Mouse (Mus musculus) NIH3T3 (cell line): ENCODE results near the gene Slc12a8.

Experiments used
- DNase-seq: peaks from one replicate; pipeline ENCODE4 v3.0.0-alpha.2; 2012; ENCODE audit warnings: low read depth

Slc12a8 gene

GRCm38 (mm10) chr16:33583881-33584454 is 66.8 kb downstream of the Slc12a8 start:
- DNase-seq = no peak

- peak; percentile 49 for DNase-seq
Observed at GRCm38 (mm10) chr16:33584455-33585082, 67.4 kb downstream of the Slc12a8 start.

- DNase-seq = no peak
Observed at GRCm38 (mm10) chr16:33585083-33585460, 67.9 kb downstream of the Slc12a8 start.

- peak; percentile 55 for DNase-seq
Observed at GRCm38 (mm10) chr16:33587283-33588127, 70.4 kb downstream of the Slc12a8 start.

- DNase-seq = no peak
Observed at GRCm38 (mm10) chr16:33588845-33589244, 71.7 kb downstream of the Slc12a8 start.

GRCm38 (mm10) chr16:33590438-33590837 is 73.3 kb downstream of the Slc12a8 start:
- DNase-seq = no peak

- no peak for DNase-seq
Observed at GRCm38 (mm10) chr16:33591390-33592067, 74.4 kb downstream of the Slc12a8 start.

- DNase-seq = no peak
Observed at GRCm38 (mm10) chr16:33592286-33592685, 75.2 kb downstream of the Slc12a8 start.

- DNase-seq = no peak
Observed at GRCm38 (mm10) chr16:33593467-33593866, 76.3 kb downstream of the Slc12a8 start.

GRCm38 (mm10) chr16:33594037-33594771 is 77.1 kb downstream of the Slc12a8 start:
- peak; percentile 89 for DNase-seq

GRCm38 (mm10) chr16:33595235-33595769 is 78.2 kb downstream of the Slc12a8 start:
- DNase-seq = no peak

GRCm38 (mm10) chr16:33596213-33596612 is 79.1 kb downstream of the Slc12a8 start:
- DNase-seq = no peak

- peak; percentile 52 for DNase-seq
Observed at GRCm38 (mm10) chr16:33600216-33600615, 83.1 kb downstream of the Slc12a8 start.

GRCm38 (mm10) chr16:33601299-33601698 is 84.2 kb downstream of the Slc12a8 start:
- no peak for DNase-seq

- no peak for DNase-seq
Observed at GRCm38 (mm10) chr16:33605647-33606596, 88.8 kb downstream of the Slc12a8 start.

- no peak for DNase-seq
Observed at GRCm38 (mm10) chr16:33606691-33607532, 89.8 kb downstream of the Slc12a8 start.

GRCm38 (mm10) chr16:33609554-33609953 is 92.4 kb downstream of the Slc12a8 start:
- DNase-seq = no peak

GRCm38 (mm10) chr16:33610466-33610865 is 93.3 kb downstream of the Slc12a8 start:
- no peak for DNase-seq

GRCm38 (mm10) chr16:33611291-33611690 is 94.2 kb downstream of the Slc12a8 start:
- DNase-seq = no peak
